Mouse (Mus musculus): Measurements from ENCODE around the gene Zkscan7. TPM values are rescaled to one million over a fixed set of nuclear protein-coding genes. Genes with fewer than 3 reads are reported as not detected.

Gene Zkscan7
- polyA plus RNA-seq, 1 experiment from 2014 or later: 4.8 TPM

DNA sequence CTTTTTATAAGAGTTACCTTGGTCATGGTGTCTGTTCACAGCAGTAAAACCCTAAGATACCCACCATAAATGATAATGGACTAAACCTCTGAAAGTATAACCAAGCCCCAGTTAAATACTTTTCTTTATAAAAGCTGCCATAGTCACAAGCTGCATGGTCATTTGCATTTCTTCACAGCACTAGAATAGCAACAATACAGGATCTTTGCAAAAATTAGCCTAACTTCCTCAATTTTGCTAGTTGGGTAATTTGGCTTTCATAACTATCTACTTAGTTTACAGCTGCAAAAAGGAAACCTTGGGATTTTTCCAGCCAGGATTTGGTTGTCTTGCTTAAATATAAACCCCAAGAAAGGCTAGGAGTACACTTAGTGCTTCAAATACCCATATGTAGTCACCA, 24.7 kb upstream of the Zkscan7 start:
- Histone ChIP-seq H3K36me3 (peaks cover 63% of the 10 kb centered on the region), H3K4me3 (no peak overlapping the region), H3K4me2 (replicated peaks) (no peak overlapping the region), H3K27ac (replicated peaks) (no peak overlapping the region), H3K4me1 (peaks cover 14% of the 10 kb centered on the region), H3K27me3 (no peaks in the 10 kb centered on the region), H3K9me3 (peaks cover 20% of the 10 kb centered on the region), H3K9ac (replicated peaks) (no peak overlapping the region)
- ATAC-seq (ENCODE audit: low FRiP score, low read depth): no peak

GRCm38 (mm10) chr9:122863731-122864130, 21.8 kb upstream of the Zkscan7 start:
- Histone ChIP-seq H3K9me3 (peaks cover 21% of the 10 kb centered on the region), H3K9ac (replicated peaks) (0 out of 2 replicates have a peak overlapping the region, but pooled peaks have one; percentile 7), H3K4me2 (replicated peaks) (0 out of 2 replicates have a peak overlapping the region, but pooled peaks have one; percentile 7), H3K4me3 (no peak overlapping the region), H3K27me3 (no peaks in the 10 kb centered on the region), H3K4me1 (peaks cover 14% of the 10 kb centered on the region), H3K36me3 (peaks cover 36% of the 10 kb centered on the region), H3K27ac (replicated peaks) (no peak overlapping the region)
- WGBS: 83% methylated on average over 2 of the region's 2 CpGs
- ATAC-seq (ENCODE audit: low FRiP score, low read depth): no peak

GRCm38 (mm10) chr9:122864848-122865247, 20.6 kb upstream of the Zkscan7 start:
- Histone ChIP-seq H3K9ac (replicated peaks) (peak overlapping the region; percentile 79), H3K27me3 (no peaks in the 10 kb centered on the region), H3K9me3 (peaks cover 11% of the 10 kb centered on the region), H3K4me1 (peaks cover 14% of the 10 kb centered on the region), H3K27ac (replicated peaks) (no peak overlapping the region), H3K4me2 (replicated peaks) (peak overlapping the region; percentile 73), H3K4me3 (peak overlapping the region; percentile 87), H3K36me3 (peaks cover 25% of the 10 kb centered on the region)
- ATAC-seq (ENCODE audit: low FRiP score, low read depth): no peak
- 79% methylated on average over 3 of the region's 3 CpGs for WGBS

DNA sequence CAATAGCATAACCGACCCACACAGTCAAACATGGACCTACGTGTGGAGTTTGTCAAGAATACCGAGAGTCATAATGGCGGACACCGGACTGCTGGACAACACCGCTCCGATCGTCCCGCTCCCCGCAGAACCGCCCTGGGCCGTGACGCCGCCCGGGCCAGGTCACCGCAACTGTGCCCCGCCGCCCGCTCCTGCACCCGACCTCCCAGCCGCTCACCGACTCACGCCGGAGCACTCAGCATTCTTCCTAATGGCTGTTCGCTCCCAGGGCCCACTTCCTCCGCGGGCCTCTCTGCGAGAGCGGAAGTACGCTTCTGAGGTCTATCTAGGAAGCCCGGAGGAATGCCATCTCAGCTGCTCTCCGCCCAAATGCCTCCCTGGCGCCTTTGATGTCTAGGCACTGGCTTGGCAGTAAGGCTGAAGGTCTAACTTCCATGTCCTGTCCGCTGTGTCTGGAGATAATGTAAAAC, 19.8 kb upstream of the Zkscan7 start, which contains the start of gene Zfp445:
TSS of gene Zfp445 (minus strand) at position 310 of the 470 bp plus-strand sequence.
- H3K4me3 ChIP-seq: peak within 1 kb of the TSS; percentile 87
- peaks cover 14% of the 10 kb centered on the region for H3K4me1 ChIP-seq
- H3K27ac ChIP-seq (replicated peaks): peak within 1 kb of the TSS; percentile 69
- peak; percentile 93 for ATAC-seq (ENCODE audit: low FRiP score, low read depth)
- peaks cover 16% of the 10 kb centered on the region for H3K36me3 ChIP-seq
- peak within 1 kb of the TSS; percentile 73 for H3K4me2 ChIP-seq (replicated peaks)
- H3K27me3 ChIP-seq: 0 out of 2 replicates have a peak, but pooled peaks cover 4% of the 10 kb centered on the region
- H3K9ac ChIP-seq (replicated peaks): peak within 1 kb of the TSS; percentile 79
- peaks cover 11% of the 10 kb centered on the region; the same call in 1 of the 2 replicates for H3K9me3 ChIP-seq
- WGBS: 1% methylated on average over 34 of the region's 34 CpGs

GRCm38 (mm10) chr9:122866192-122866591, 19.3 kb upstream of the Zkscan7 start:
- peak; percentile 20 for ATAC-seq (ENCODE audit: low FRiP score, low read depth)
- peaks cover 10% of the 10 kb centered on the region; the same call in 1 of the 2 replicates for H3K9me3 ChIP-seq
- H3K4me1 ChIP-seq: peaks cover 14% of the 10 kb centered on the region
- no peak overlapping the region for H3K27ac ChIP-seq (replicated peaks)
- 90% methylated on average over 4 of the region's 4 CpGs for WGBS
- no peak overlapping the region; the same call in 1 of the 2 replicates for H3K9ac ChIP-seq (replicated peaks)
- H3K36me3 ChIP-seq: peaks cover 12% of the 10 kb centered on the region
- peak overlapping the region; percentile 73 for H3K4me2 ChIP-seq (replicated peaks)
- peak overlapping the region; percentile 87 for H3K4me3 ChIP-seq
- 0 out of 2 replicates have a peak, but pooled peaks cover 4% of the 10 kb centered on the region for H3K27me3 ChIP-seq

GRCm38 (mm10) chr9:122872595-122872994, 12.9 kb upstream of the Zkscan7 start:
- Histone ChIP-seq H3K4me3 (no peak overlapping the region), H3K4me1 (no peaks in the 10 kb centered on the region), H3K9ac (replicated peaks) (no peak overlapping the region), H3K27me3 (0 out of 2 replicates have a peak, but pooled peaks cover 4% of the 10 kb centered on the region), H3K27ac (replicated peaks) (no peak overlapping the region), H3K9me3 (peaks cover 7% of the 10 kb centered on the region; the same call in 1 of the 2 replicates), H3K36me3 (no peaks in the 10 kb centered on the region), H3K4me2 (replicated peaks) (no peak overlapping the region)
- no peak for ATAC-seq (ENCODE audit: low FRiP score, low read depth)
- WGBS: 87% methylated on average over 4 of the region's 4 CpGs

GRCm38 (mm10) chr9:122874653-122875052, 10.8 kb upstream of the Zkscan7 start:
- Histone ChIP-seq H3K4me3 (no peak overlapping the region), H3K4me1 (no peaks in the 10 kb centered on the region), H3K27ac (replicated peaks) (no peak overlapping the region), H3K9me3 (peaks cover 7% of the 10 kb centered on the region; the same call in 1 of the 2 replicates), H3K36me3 (no peaks in the 10 kb centered on the region), H3K4me2 (replicated peaks) (no peak overlapping the region), H3K9ac (replicated peaks) (no peak overlapping the region), H3K27me3 (0 out of 2 replicates have a peak, but pooled peaks cover 4% of the 10 kb centered on the region)
- ATAC-seq (ENCODE audit: low FRiP score, low read depth): no peak
- WGBS: 79% methylated on average over 1 of the region's 1 CpGs

- 0 out of 2 replicates have a peak, but pooled peaks cover 4% of the 10 kb centered on the region for H3K27me3 ChIP-seq
- no peaks in the 10 kb centered on the region for H3K4me1 ChIP-seq
- no peaks in the 10 kb centered on the region for H3K36me3 ChIP-seq
- H3K4me3 ChIP-seq: no peak overlapping the region
- no peak overlapping the region for H3K27ac ChIP-seq (replicated peaks)
- 94% methylated on average over 2 of the region's 2 CpGs for WGBS
- ATAC-seq (ENCODE audit: low FRiP score, low read depth): no peak
- H3K4me2 ChIP-seq (replicated peaks): no peak overlapping the region
- H3K9ac ChIP-seq (replicated peaks): no peak overlapping the region
- peaks cover 7% of the 10 kb centered on the region; the same call in 1 of the 2 replicates for H3K9me3 ChIP-seq
Observed at GRCm38 (mm10) chr9:122875145-122875544, 10.3 kb upstream of the Zkscan7 start.

GRCm38 (mm10) chr9:122886372-122887179, 1.1 kb downstream of the Zkscan7 start:
- H3K4me1 ChIP-seq: peaks cover 9% of the 10 kb centered on the region
- no peak overlapping the region for H3K27ac ChIP-seq (replicated peaks)
- peaks cover 19% of the 10 kb centered on the region for H3K36me3 ChIP-seq
- H3K9ac ChIP-seq (replicated peaks): peak overlapping the region; percentile 82
- H3K9me3 ChIP-seq: 0 out of 2 replicates have a peak, but pooled peaks cover 3% of the 10 kb centered on the region
- H3K4me3 ChIP-seq: peak overlapping the region; percentile 84
- H3K4me2 ChIP-seq (replicated peaks): peak overlapping the region; percentile 91
- ATAC-seq (ENCODE audit: low FRiP score, low read depth): peak; percentile 91
- 7% methylated on average over 54 of the region's 54 CpGs for WGBS
- H3K27me3 ChIP-seq: no peaks in the 10 kb centered on the region

DNA sequence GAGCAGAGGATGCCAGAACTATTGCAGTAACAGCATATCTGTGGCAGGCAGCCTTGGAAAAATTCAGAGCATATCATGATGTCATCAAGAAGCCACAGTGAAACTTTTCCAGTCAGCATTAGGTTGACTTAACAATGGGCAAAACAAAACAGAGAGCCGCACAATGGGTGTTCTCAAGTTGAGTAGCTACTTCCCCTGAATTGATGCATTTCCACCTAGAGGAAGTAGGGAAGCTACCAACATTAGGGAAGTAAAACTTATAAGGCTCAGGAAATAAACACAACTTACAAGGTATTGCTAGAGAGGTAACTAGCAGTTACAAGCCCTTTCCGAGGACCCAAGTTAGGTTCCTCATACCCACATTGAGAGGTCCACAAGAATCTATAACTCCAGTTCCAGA, 15.6 kb downstream of the Zkscan7 start:
- Histone ChIP-seq H3K27me3 (no peaks in the 10 kb centered on the region), H3K4me1 (peaks cover 13% of the 10 kb centered on the region), H3K27ac (replicated peaks) (no peak overlapping the region), H3K9me3 (peaks cover 1% of the 10 kb centered on the region; the same call in 1 of the 2 replicates), H3K4me2 (replicated peaks) (no peak overlapping the region), H3K4me3 (no peak overlapping the region), H3K9ac (replicated peaks) (no peak overlapping the region), H3K36me3 (peaks cover 16% of the 10 kb centered on the region)
- ATAC-seq (ENCODE audit: low FRiP score, low read depth): no peak
- whole genome bisulfite sequencing: 96% methylated on average over 2 of the region's 2 CpGs

- no peaks in the 10 kb centered on the region for H3K9me3 ChIP-seq
- ATAC-seq (ENCODE audit: low FRiP score, low read depth): peak; percentile 99
- H3K27me3 ChIP-seq: no peaks in the 10 kb centered on the region
- peak overlapping the region; percentile 63 for H3K4me3 ChIP-seq
- H3K9ac ChIP-seq (replicated peaks): peak overlapping the region; percentile 85
- peaks cover 21% of the 10 kb centered on the region for H3K36me3 ChIP-seq
- peak overlapping the region; percentile 62 for H3K4me2 ChIP-seq (replicated peaks)
- H3K4me1 ChIP-seq: peaks cover 13% of the 10 kb centered on the region
- H3K27ac ChIP-seq (replicated peaks): peak overlapping the region; percentile 77
- WGBS: 15% methylated on average over 32 of the region's 32 CpGs
Observed at GRCm38 (mm10) chr9:122902717-122903535, 17.4 kb downstream of the Zkscan7 start.
